Mouse (Mus musculus) myocyte (in vitro differentiated cells): Measurements from ENCODE around the gene Alg9.

Experiments
- E2F4 ChIP-seq: IDR thresholded peaks from one replicate; pipeline ENCODE4 v1.6.1; 2011; ENCODE audit warnings: mild to moderate bottlenecking, control low read depth, moderate library complexity; ENCODE audit not compliant: insufficient read depth
- MAX ChIP-seq: IDR thresholded peaks from one replicate; pipeline ENCODE4 v1.6.1; 2011; ENCODE audit warnings: low read depth, mild to moderate bottlenecking, control low read depth
- MYOG ChIP-seq, 3 experiments: IDR thresholded peaks; one replicate each; pipeline ENCODE4 v1.6.1; 2011; ENCODE audit warnings: control low read depth in 2 of 3, low read depth in 2 of 3, mild to moderate bottlenecking in 2 of 3; ENCODE audit not compliant: insufficient read length in 2 of 3, control insufficient read depth in 1 of 3, insufficient read depth in 1 of 3
- POLR2A ChIP-seq: IDR thresholded peaks from one replicate; pipeline ENCODE4 v1.6.1; 2011; ENCODE audit warnings: low read depth, mild to moderate bottlenecking, control low read depth, moderate library complexity; ENCODE audit not compliant: insufficient read length
- POLR2AphosphoS2 ChIP-seq: IDR thresholded peaks from one replicate; pipeline ENCODE4 v1.6.1; 2011; ENCODE audit warnings: low read depth, control low read depth; ENCODE audit not compliant: insufficient read length
- REST ChIP-seq: IDR thresholded peaks from one replicate; pipeline ENCODE4 v1.6.1; 2011; ENCODE audit warnings: mild to moderate bottlenecking, control low read depth, moderate library complexity; ENCODE audit not compliant: insufficient read depth, insufficient read length
- SRF ChIP-seq: IDR thresholded peaks from one replicate; pipeline ENCODE4 v1.6.1; 2011; ENCODE audit warnings: low read depth; ENCODE audit not compliant: control insufficient read depth, insufficient read length
- TCF12 ChIP-seq: IDR thresholded peaks from one replicate; pipeline ENCODE4 v1.6.1; 2011; ENCODE audit warnings: mild to moderate bottlenecking, control low read depth; ENCODE audit not compliant: poor library complexity, insufficient read depth, severe bottlenecking
- USF1 ChIP-seq: IDR thresholded peaks from one replicate; pipeline ENCODE4 v1.6.1; 2011; ENCODE audit warnings: low read depth, mild to moderate bottlenecking, control low read depth, moderate library complexity

- TF ChIP-seq MAX = no peak
- TF ChIP-seq USF1 = no peak
- TF ChIP-seq TCF12 = no peak
- no peak for TF ChIP-seq POLR2A
- TF ChIP-seq SRF = no peak
- TF ChIP-seq E2F4 = no peak
- no peak for TF ChIP-seq MYOG (IDR thresholded peaks at IDR 0.05; ENCODE audit: control insufficient read depth in 1 of 3, insufficient read depth in 1 of 3, insufficient read length in 2 of 3, low read depth in 2 of 3)
- no peak for TF ChIP-seq REST
- no peak for TF ChIP-seq POLR2AphosphoS2
Observed at GRCm38 (mm10) chr9:50809146-50809545, 34.3 kb downstream of the Alg9 start.
